Mouse (Mus musculus): ENCODE measurements around the gene Hcls1. TPM values are rescaled to one million over a fixed set of nuclear protein-coding genes. Genes with fewer than 3 reads are reported as not detected.

Gene Hcls1
- total RNA-seq, 2 experiments from 2014 or later, result 1.6 to 2.7 TPM

- no peak overlapping the region for H3K4me3 ChIP-seq
- TF ChIP-seq CTCF (IDR thresholded peaks at IDR 0.05), result no peak
- intact Hi-C loops (cut with DNase I), result no loop called here
- H3K27ac ChIP-seq, result no peak overlapping the region
- no peak for DNase-seq
Measured at GRCm38 (mm10) chr16:36963415-36963814, 28.6 kb downstream of the Hcls1 start.

- H3K4me3 ChIP-seq, result no peak overlapping the region
- H3K27ac ChIP-seq, result no peak overlapping the region
- intact Hi-C loops (cut with DNase I), result no loop called here
- DNase-seq, result no peak
- TF ChIP-seq CTCF (IDR thresholded peaks at IDR 0.05), result no peak
Measured at GRCm38 (mm10) chr16:36979127-36979526, 44.3 kb downstream of the Hcls1 start.

GRCm38 (mm10) chr16:36983796-36984195, 49.0 kb downstream of the Hcls1 start:
- no peak for DNase-seq
- no peak for TF ChIP-seq CTCF (IDR thresholded peaks at IDR 0.05)
- H3K4me3 ChIP-seq, result peak overlapping the region; percentile 55
- intact Hi-C loops (cut with DNase I), result no loop called here
- peak overlapping the region; percentile 73 for H3K27ac ChIP-seq

GRCm38 (mm10) chr16:36985636-36986042, 50.9 kb downstream of the Hcls1 start:
- Histone ChIP-seq H3K4me3 (peak overlapping the region; percentile 71), H3K27ac (peak overlapping the region; percentile 93)
- DNase-seq, result peak; percentile 48
- intact Hi-C loops (cut with DNase I), result no loop called here
- no peak for TF ChIP-seq CTCF (IDR thresholded peaks at IDR 0.05)

- DNase-seq, result peak; percentile 55
- peak overlapping the region; percentile 71 for H3K4me3 ChIP-seq
- intact Hi-C loops (cut with DNase I), result no loop called here
- H3K27ac ChIP-seq, result peak overlapping the region; percentile 93
- no peak for TF ChIP-seq CTCF (IDR thresholded peaks at IDR 0.05)
Measured at GRCm38 (mm10) chr16:36987399-36987798, 52.6 kb downstream of the Hcls1 start.

- Histone ChIP-seq H3K4me3 (peak overlapping the region; percentile 71), H3K27ac (peak overlapping the region; percentile 93)
- TF ChIP-seq CTCF (IDR thresholded peaks at IDR 0.05), result no peak
- DNase-seq, result no peak
- intact Hi-C loops (cut with DNase I), result loop anchor here (2.0 kb wide), 1 partner anchor 43 kb away; no protein-coding TSS in a partner anchor
Measured at GRCm38 (mm10) chr16:36988066-36988465, 53.3 kb downstream of the Hcls1 start.

GRCm38 (mm10) chr16:36989493-36989892, 54.7 kb downstream of the Hcls1 start:
- Histone ChIP-seq H3K27ac (peak overlapping the region; percentile 93), H3K4me3 (peak overlapping the region; percentile 71)
- no peak for TF ChIP-seq CTCF (IDR thresholded peaks at IDR 0.05)
- peak; percentile 73 for DNase-seq
- intact Hi-C loops (cut with DNase I), result loop anchor here (2.0 kb wide), 1 partner anchor 45 kb away; no protein-coding TSS in a partner anchor

GRCm38 (mm10) chr16:36989999-36990625, 55.3 kb downstream of the Hcls1 start, which contains the start of gene Fbxo40:
TSS of gene Fbxo40 (minus strand) at chr16:36990467.
- intact Hi-C loops (cut with DNase I), result loop anchor here (2.0 kb wide), 1 partner anchor 45 kb away; no protein-coding TSS in a partner anchor
- Histone ChIP-seq H3K27ac (peak within 1 kb of the TSS; percentile 93), H3K4me3 (peak within 1 kb of the TSS; percentile 71)
- DNase-seq, result peak; percentile 80
- TF ChIP-seq CTCF (IDR thresholded peaks at IDR 0.05), result no peak

GRCm38 (mm10) chr16:36997650-36998049, 62.9 kb downstream of the Hcls1 start:
- H3K27ac ChIP-seq, result peak overlapping the region; percentile 63
- no peak for DNase-seq
- TF ChIP-seq CTCF (IDR thresholded peaks at IDR 0.05), result no peak
- intact Hi-C loops (cut with DNase I), result no loop called here
- no peak overlapping the region for H3K4me3 ChIP-seq

- no peak for DNase-seq
- Histone ChIP-seq H3K4me3 (no peak overlapping the region), H3K27ac (no peak overlapping the region)
- no peak for TF ChIP-seq CTCF (IDR thresholded peaks at IDR 0.05)
- intact Hi-C loops (cut with DNase I), result no loop called here
Measured at GRCm38 (mm10) chr16:36999366-36999972, 64.7 kb downstream of the Hcls1 start.

- intact Hi-C loops (cut with DNase I), result loop anchor here (2.0 to 5.0 kb wide), 2 partner anchors 122 to 536 kb away; no protein-coding TSS in a partner anchor
- Histone ChIP-seq H3K27ac (peak overlapping the region; percentile 90; the same call in 1 of the 2 replicates), H3K4me3 (no peak overlapping the region)
- no peak for TF ChIP-seq CTCF (IDR thresholded peaks at IDR 0.05)
- DNase-seq, result no peak
Measured at GRCm38 (mm10) chr16:37009262-37009661, 74.5 kb downstream of the Hcls1 start.

GRCm38 (mm10) chr16:37010370-37010769, 75.6 kb downstream of the Hcls1 start:
- peak overlapping the region; percentile 90 for H3K27ac ChIP-seq
- TF ChIP-seq CTCF (IDR thresholded peaks at IDR 0.05), result peak; percentile 74
- intact Hi-C loops (cut with DNase I), result loop anchor here (2.0 to 10.0 kb wide), 3 partner anchors 136 to 936 kb away; partner anchors contain the start of genes Ccdc58, Eaf2, Fam162a and Golgb1
- DNase-seq, result no peak
- no peak overlapping the region for H3K4me3 ChIP-seq

Measured in gastrocnemius, adult 2 months (tissue).